Mouse (Mus musculus) kidney, embryonic 15.5 days (tissue): ENCODE results near the gene Gm10300. TPM values are rescaled to one million over a fixed set of nuclear protein-coding genes. Genes with fewer than 3 reads are reported as not detected.

Experiments used
- polyA plus RNA-seq: library from polyadenylated mRNA; unstranded; fragments of >200 nt; fragmentation: Nextera tagmentation; extraction: Ambion mirVana; gene quantifications from 2 replicates; pipeline ENCODE4 v1.2.1, GENCODE M21; 2015

Gene Gm10300
- polyA plus RNA-seq, 1 experiment from 2014 or later = 0.09 TPM

Other genes starting within 250 kb of the Gm10300 start
- gene Ptpru, start 236.4 kb upstream of the Gm10300 start, polyA plus RNA-seq = 30.3 TPM in 2 replicates
- gene Mecr, start 231.2 kb upstream of the Gm10300 start, polyA plus RNA-seq = 45.8 and 47.4 TPM in 2 replicates
- 110 and 114 TPM in 2 replicates for gene Srsf4, start 201.1 kb upstream of the Gm10300 start, polyA plus RNA-seq
- 1.1 and 1.3 TPM in 2 replicates for gene Tmem200b, start 152.9 kb upstream of the Gm10300 start, polyA plus RNA-seq
- 65.1 and 67.1 TPM in 2 replicates for gene Epb41, start 624 bp downstream of the Gm10300 start, polyA plus RNA-seq
- 0.23 and 0.41 TPM in 2 replicates for gene Oprd1, start 69.8 kb downstream of the Gm10300 start, polyA plus RNA-seq
- gene Ythdf2, start 137.6 kb downstream of the Gm10300 start, polyA plus RNA-seq = 107 and 113 TPM in 2 replicates
- gene Gmeb1, start 186.9 kb downstream of the Gm10300 start, polyA plus RNA-seq = 40.0 and 40.1 TPM in 2 replicates
- 47.7 and 48.3 TPM in 2 replicates for gene Taf12, start 199.7 kb downstream of the Gm10300 start, polyA plus RNA-seq
- gene Rab42, start 228.7 kb downstream of the Gm10300 start, polyA plus RNA-seq = 3.3 and 3.5 TPM in 2 replicates